Mouse (Mus musculus): ENCODE measurements around the gene Tac4.

GRCm38 (mm10) chr11:95293017-95293624, 31.8 kb downstream of the Tac4 start:
- no peak for TF ChIP-seq KAT2A (conservative IDR thresholded peaks at IDR 0.05; ENCODE audit: low read depth, low read length)
- TF ChIP-seq CTCF (IDR thresholded peaks at IDR 0.05 in 2 of 3, conservative IDR thresholded peaks at IDR 0.05 in 1 of 3; ENCODE audit: control insufficient read depth in 1 of 3, insufficient read depth in 1 of 3, low read depth in 2 of 3, low read length in 3 of 3, poor library complexity in 1 of 3, severe bottlenecking in 1 of 3) = no peak
- TF ChIP-seq E2F4 (IDR thresholded peaks at IDR 0.05; ENCODE audit: borderline replicate concordance, low read depth, low read length) = no peak
- no peak for TF ChIP-seq GABPA (IDR thresholded peaks at IDR 0.05; ENCODE audit: low read depth, low read length)
- no peak for TF ChIP-seq USF2 (IDR thresholded peaks at IDR 0.05; ENCODE audit: borderline replicate concordance in 1 of 2, insufficient read depth in 1 of 2, low read depth in 1 of 2, low read length in 2 of 2)
- TF ChIP-seq RCOR1 (IDR thresholded peaks at IDR 0.05; ENCODE audit: low read depth, low read length) = no peak
- TF ChIP-seq BHLHE40 (IDR thresholded peaks at IDR 0.05; ENCODE audit: borderline replicate concordance, low read depth, low read length) = no peak
- no peak for TF ChIP-seq POLR2AphosphoS2 (IDR thresholded peaks at IDR 0.05; ENCODE audit: low read length)

All from MEL (cell line).